Mouse (Mus musculus): ENCODE results near the gene Gmnn. TPM values are rescaled to one million over a fixed set of nuclear protein-coding genes. Genes with fewer than 3 reads are reported as not detected.
"Not testable (repeated sequence)": the region's sequence is repeated elsewhere in the genome, so short reads cannot be mapped to it uniquely, and the experiment has no call there.

The Gmnn gene
- total and polyA plus RNA-seq, 2 experiments from 2014 or later = 28.2 to 71.7 TPM

DNA sequence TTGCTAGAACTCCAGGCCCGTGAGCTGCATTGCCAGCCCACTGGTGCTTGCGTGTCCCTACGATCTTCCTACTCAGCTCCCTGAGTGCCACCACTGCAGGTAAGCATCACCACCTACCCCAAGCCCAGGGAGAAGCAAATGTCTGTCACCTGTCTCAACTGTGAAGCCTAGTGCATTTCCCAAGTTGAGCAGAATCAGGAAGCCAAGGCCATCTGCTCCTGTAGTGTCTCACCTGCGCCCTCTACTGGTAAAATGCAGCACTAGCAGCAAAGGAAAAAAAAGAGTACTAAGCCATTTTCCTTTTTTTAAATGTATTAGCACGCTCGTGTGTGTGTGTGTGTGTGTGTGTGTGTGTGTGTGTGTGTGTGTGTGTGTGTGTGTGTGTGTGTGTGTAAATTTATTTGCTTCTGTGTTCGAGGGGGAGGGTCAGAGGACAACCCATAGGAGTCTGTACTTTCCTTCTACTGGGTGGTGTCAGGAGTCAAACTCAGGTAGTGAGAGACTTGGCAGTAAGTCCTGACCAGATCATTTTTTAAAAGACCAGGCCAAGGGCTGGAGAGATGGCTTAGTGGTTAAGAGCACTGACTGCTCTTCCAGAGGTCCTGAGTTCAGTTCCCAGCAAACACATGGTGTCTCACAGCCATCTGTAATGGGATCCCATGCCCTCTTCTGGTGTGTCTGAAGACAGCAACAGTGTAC is 14.6 kb upstream of the Gmnn start:
- no peak overlapping the region for H3K9ac ChIP-seq (replicated peaks; ENCODE audit: low read depth, low read length)
- DNase-seq (ENCODE audit: low spot score) (peak; percentile 81), ATAC-seq (ENCODE audit: insufficient read depth, low read depth) (peak; percentile 44; the same call in 1 of the 2 replicates)
- H3K4me1 ChIP-seq (ENCODE audit: control insufficient read depth, insufficient read depth) = no peaks in the 10 kb centered on the region
- H3K9me3 ChIP-seq (replicated peaks; ENCODE audit: control insufficient read depth, low read length) = no peaks in the 10 kb centered on the region
- TF ChIP-seq CTCF (IDR thresholded peaks at IDR 0.05; ENCODE audit: low read depth) (peak; percentile 93), EP300 (IDR thresholded peaks at IDR 0.05; ENCODE audit: low read depth) (no peak)
- no peaks in the 10 kb centered on the region for H3K36me3 ChIP-seq (replicated peaks; ENCODE audit: control insufficient read depth, insufficient read depth, low read length)
- H3K27me3 ChIP-seq (ENCODE audit: control insufficient read depth, insufficient read depth, low read length) = no peaks in the 10 kb centered on the region
- H3K4me2 ChIP-seq (ENCODE audit: low read depth, low read length) = no peak overlapping the region
- 40% methylated on average over 7 of the region's 7 CpGs for WGBS
- no peak overlapping the region for H3K4me3 ChIP-seq (ENCODE audit: low read depth, low read length)
- H3K27ac ChIP-seq (ENCODE audit: low read depth) = no peak overlapping the region

DNA sequence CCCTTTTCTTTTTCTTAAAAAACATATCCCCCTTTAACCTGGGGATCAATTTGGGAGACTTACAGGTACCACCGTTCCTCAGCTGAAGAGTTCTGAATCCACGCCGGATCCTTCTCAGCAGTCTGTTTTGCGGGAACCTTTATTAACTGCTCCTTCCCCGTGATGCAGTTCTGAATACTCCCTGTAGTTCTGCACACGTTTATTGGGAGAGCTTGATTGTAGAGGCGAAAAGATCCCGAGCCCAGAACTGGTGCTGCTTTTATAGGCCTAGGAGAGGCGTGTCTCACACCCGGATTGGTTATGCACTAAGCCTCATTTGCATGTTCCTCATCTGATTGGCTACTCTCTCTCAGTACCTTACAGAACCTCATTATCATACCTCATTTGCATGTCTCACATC is 9.8 kb upstream of the Gmnn start:
- ATAC-seq (ENCODE audit: insufficient read depth, low read depth) = not testable (repeated sequence)
- WGBS = 91% methylated on average over 10 of the region's 10 CpGs

DNA sequence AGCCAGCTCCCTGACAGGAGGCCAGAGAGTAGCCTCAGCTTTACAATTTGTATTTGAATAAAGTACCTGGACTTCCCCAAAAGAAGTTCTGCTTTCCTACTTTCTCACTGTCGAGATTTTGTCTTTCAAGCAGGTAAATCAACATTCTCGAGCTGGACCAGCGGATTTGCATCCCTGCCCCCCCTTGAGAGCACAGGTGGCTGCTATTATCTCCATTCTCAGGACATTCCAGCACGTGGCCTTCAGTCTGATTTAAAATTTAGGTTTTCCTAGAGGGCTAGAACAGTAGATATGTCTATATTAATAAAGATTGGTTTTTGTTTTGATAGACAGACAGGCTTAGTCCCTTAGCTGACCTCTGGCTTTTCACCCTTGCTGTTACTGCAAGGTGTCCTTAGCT is 6.1 kb upstream of the Gmnn start:
- H3K4me2 ChIP-seq (ENCODE audit: low read depth, low read length); H3K36me3 ChIP-seq (replicated peaks; ENCODE audit: control insufficient read depth, insufficient read depth, low read length); ATAC-seq (ENCODE audit: insufficient read depth, low read depth); H3K27me3 ChIP-seq (ENCODE audit: control insufficient read depth, insufficient read depth, low read length); H3K4me1 ChIP-seq (ENCODE audit: control insufficient read depth, insufficient read depth); H3K4me3 ChIP-seq (ENCODE audit: low read depth, low read length); H3K27ac ChIP-seq (ENCODE audit: low read depth); H3K9ac ChIP-seq (replicated peaks; ENCODE audit: low read depth, low read length); H3K9me3 ChIP-seq (replicated peaks; ENCODE audit: control insufficient read depth, low read length); DNase-seq (ENCODE audit: low spot score): not testable (repeated sequence)
- WGBS = 70% methylated on average over 4 of the region's 4 CpGs

More for the DNA sequence above, 9.8 kb upstream of the Gmnn start:
- not testable (repeated sequence) for H3K4me3 ChIP-seq (ENCODE audit: low read depth, low read length); DNase-seq (ENCODE audit: low spot score); H3K4me1 ChIP-seq (ENCODE audit: control insufficient read depth, insufficient read depth); H3K9me3 ChIP-seq (replicated peaks; ENCODE audit: control insufficient read depth, low read length); H3K36me3 ChIP-seq (replicated peaks; ENCODE audit: control insufficient read depth, insufficient read depth, low read length); H3K27me3 ChIP-seq (ENCODE audit: control insufficient read depth, insufficient read depth, low read length); H3K9ac ChIP-seq (replicated peaks; ENCODE audit: low read depth, low read length); H3K4me2 ChIP-seq (ENCODE audit: low read depth, low read length); H3K27ac ChIP-seq (ENCODE audit: low read depth)

DNA sequence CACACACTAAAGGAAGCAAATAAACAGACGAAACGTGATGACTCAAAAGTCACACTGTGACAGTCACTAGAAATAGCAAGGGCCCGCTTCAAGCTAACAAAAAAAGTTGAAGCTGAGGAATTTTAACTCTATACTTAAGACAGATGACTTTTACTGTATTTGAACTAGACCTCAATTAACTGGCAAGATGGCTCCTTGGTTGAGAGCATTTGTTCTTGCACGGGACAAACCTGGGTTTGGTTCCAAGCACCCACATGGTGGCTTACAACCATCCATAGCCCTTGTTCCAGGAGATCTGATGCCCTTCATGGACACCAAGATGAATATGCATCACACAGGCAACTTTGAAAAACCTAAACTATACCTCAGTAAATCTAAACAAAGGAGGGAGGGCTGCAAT is 531 bp upstream of the Gmnn start:
- Histone ChIP-seq H3K27me3 (ENCODE audit: control insufficient read depth, insufficient read depth, low read length) (no peaks in the 10 kb centered on the region), H3K27ac (ENCODE audit: low read depth) (peak overlapping the region; percentile 93), H3K9me3 (replicated peaks; ENCODE audit: control insufficient read depth, low read length) (no peaks in the 10 kb centered on the region), H3K4me1 (ENCODE audit: control insufficient read depth, insufficient read depth) (peaks cover 11% of the 10 kb centered on the region; the same call in 1 of the 2 replicates), H3K36me3 (replicated peaks; ENCODE audit: control insufficient read depth, insufficient read depth, low read length) (peaks cover 24% of the 10 kb centered on the region; the same call in 1 of the 2 replicates), H3K9ac (replicated peaks; ENCODE audit: low read depth, low read length) (peak overlapping the region; percentile 57; the same call in 1 of the 2 replicates), H3K4me2 (ENCODE audit: low read depth, low read length) (peak overlapping the region; percentile 65), H3K4me3 (ENCODE audit: low read depth, low read length) (peak overlapping the region; percentile 83)
- ATAC-seq (ENCODE audit: insufficient read depth, low read depth) = no peak
- no peak for TF ChIP-seq EP300 (IDR thresholded peaks at IDR 0.05; ENCODE audit: low read depth)
- TF ChIP-seq CTCF (IDR thresholded peaks at IDR 0.05; ENCODE audit: low read depth) = no peak
- no peak for DNase-seq (ENCODE audit: low spot score)
- WGBS = 23% methylated on average over 4 of the region's 4 CpGs

DNA sequence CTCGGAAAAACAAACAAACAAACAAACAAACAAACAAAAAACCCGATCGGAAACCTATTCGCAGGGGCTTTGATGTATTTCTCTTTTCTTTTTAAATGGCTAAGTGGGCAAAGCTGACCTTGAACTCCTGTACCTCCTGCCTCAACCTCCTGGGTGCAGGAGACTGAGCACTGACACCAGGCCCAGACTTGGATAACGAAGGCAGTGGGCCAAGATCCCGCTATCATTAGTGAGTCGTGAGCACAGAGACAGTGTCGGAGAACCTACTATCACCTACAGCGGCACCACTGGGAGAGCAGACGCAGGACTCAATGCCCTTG is 680 bp downstream of the Gmnn start:
- H3K4me2 ChIP-seq (ENCODE audit: low read depth, low read length) = peak overlapping the region; percentile 65
- TF ChIP-seq CTCF (IDR thresholded peaks at IDR 0.05; ENCODE audit: low read depth) (0 out of 2 replicates have a peak, but pooled peaks have one; percentile 1), EP300 (IDR thresholded peaks at IDR 0.05; ENCODE audit: low read depth) (no peak)
- no peaks in the 10 kb centered on the region for H3K27me3 ChIP-seq (ENCODE audit: control insufficient read depth, insufficient read depth, low read length)
- peak overlapping the region; percentile 83 for H3K4me3 ChIP-seq (ENCODE audit: low read depth, low read length)
- H3K27ac ChIP-seq (ENCODE audit: low read depth) = peak overlapping the region; percentile 93
- peaks cover 36% of the 10 kb centered on the region for H3K36me3 ChIP-seq (replicated peaks; ENCODE audit: control insufficient read depth, insufficient read depth, low read length)
- H3K9ac ChIP-seq (replicated peaks; ENCODE audit: low read depth, low read length) = peak overlapping the region; percentile 57
- 4% methylated on average over 10 of the region's 10 CpGs for WGBS
- DNase-seq (ENCODE audit: low spot score) = no peak
- H3K9me3 ChIP-seq (replicated peaks; ENCODE audit: control insufficient read depth, low read length) = no peaks in the 10 kb centered on the region
- no peak for ATAC-seq (ENCODE audit: insufficient read depth, low read depth)
- peaks cover 11% of the 10 kb centered on the region; the same call in 1 of the 2 replicates for H3K4me1 ChIP-seq (ENCODE audit: control insufficient read depth, insufficient read depth)

DNA sequence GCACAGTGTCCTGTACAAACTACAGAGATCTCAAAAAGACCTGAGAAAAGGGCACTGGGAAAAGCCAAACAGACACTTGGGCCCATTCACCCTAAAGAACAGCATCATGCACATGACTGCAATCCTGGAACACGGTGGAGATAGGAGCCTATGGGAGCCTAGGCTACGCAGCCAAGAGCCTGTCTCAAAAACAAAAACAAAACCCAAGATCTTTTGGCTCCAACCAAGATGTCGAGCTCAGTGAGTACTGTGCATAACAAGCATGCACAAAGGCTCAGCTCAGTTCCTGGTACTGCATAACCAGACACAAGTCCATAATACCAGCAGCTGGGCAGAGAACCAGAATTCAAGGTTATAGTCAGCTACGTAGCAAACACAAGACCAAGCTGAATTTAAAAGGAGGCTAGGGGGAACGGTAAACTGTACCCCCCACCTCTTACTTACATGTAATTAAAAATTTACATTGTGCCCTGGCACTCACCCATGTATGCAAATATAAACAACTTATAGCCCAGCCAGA is 1.3 kb downstream of the Gmnn start:
- Histone ChIP-seq H3K36me3 (replicated peaks; ENCODE audit: control insufficient read depth, insufficient read depth, low read length) (peaks cover 42% of the 10 kb centered on the region), H3K4me1 (ENCODE audit: control insufficient read depth, insufficient read depth) (peaks cover 11% of the 10 kb centered on the region; the same call in 1 of the 2 replicates), H3K27me3 (ENCODE audit: control insufficient read depth, insufficient read depth, low read length) (no peaks in the 10 kb centered on the region), H3K9ac (replicated peaks; ENCODE audit: low read depth, low read length) (peak overlapping the region; percentile 57; the same call in 1 of the 2 replicates), H3K4me2 (ENCODE audit: low read depth, low read length) (peak overlapping the region; percentile 65), H3K4me3 (ENCODE audit: low read depth, low read length) (peak overlapping the region; percentile 83), H3K27ac (ENCODE audit: low read depth) (peak overlapping the region; percentile 93), H3K9me3 (replicated peaks; ENCODE audit: control insufficient read depth, low read length) (no peaks in the 10 kb centered on the region)
- 28% methylated on average over 5 of the region's 5 CpGs for WGBS
- TF ChIP-seq CTCF (IDR thresholded peaks at IDR 0.05; ENCODE audit: low read depth) = no peak
- TF ChIP-seq EP300 (IDR thresholded peaks at IDR 0.05; ENCODE audit: low read depth) = no peak
- ATAC-seq (ENCODE audit: insufficient read depth, low read depth) = no peak
- peak; percentile 36 for DNase-seq (ENCODE audit: low spot score)

Data from heart, postnatal 0 days (tissue).